Mouse (Mus musculus) CD4-positive naive resting alpha-beta T cell, adult 76 days (primary cell): ENCODE results near the gene Tm6sf2. TPM values are rescaled to one million over a fixed set of nuclear protein-coding genes. Genes with fewer than 3 reads are reported as not detected.

Experiments used
- total RNA-seq: library from RNA; stranded (reverse); gene quantifications from one replicate; pipeline ENCODE4 v1.2.4, GENCODE M21; 2023

Tm6sf2 gene
- total RNA-seq = not detected

DNA sequence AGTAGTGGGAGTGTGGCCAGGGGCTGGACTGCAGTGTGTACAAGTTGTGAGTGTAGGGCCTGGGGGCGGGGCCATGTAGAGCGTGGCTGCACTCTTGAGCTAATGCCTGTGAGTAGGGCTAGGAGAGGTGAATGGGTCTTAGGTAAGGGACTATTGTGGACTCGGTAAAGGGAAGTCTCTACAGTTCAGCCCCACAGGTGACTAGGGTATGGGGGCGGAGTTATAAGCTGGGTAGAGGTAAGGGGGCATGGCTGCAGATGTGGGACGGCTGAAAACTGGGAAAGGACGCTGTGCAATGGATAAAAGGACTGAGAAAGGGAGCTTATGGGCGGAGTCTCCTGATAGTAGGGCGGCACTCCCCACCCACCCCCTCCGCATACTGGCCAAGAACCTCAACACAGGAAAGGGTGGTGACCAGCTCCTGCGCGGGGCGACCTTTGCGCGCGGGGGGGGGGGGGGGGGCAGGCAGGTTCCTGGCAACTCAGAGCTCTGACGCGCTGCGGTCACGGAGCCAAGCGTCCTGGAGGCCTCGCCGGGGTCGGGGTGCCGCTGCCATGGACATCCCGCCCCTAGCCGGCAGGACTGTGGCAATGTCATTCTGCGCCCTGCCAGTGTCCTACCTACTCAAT, at the start of gene Tm6sf2:
Gene Tm6sf2, plus strand, starts transcription at position 484 of the 629 bp plus-strand sequence.

DNA sequence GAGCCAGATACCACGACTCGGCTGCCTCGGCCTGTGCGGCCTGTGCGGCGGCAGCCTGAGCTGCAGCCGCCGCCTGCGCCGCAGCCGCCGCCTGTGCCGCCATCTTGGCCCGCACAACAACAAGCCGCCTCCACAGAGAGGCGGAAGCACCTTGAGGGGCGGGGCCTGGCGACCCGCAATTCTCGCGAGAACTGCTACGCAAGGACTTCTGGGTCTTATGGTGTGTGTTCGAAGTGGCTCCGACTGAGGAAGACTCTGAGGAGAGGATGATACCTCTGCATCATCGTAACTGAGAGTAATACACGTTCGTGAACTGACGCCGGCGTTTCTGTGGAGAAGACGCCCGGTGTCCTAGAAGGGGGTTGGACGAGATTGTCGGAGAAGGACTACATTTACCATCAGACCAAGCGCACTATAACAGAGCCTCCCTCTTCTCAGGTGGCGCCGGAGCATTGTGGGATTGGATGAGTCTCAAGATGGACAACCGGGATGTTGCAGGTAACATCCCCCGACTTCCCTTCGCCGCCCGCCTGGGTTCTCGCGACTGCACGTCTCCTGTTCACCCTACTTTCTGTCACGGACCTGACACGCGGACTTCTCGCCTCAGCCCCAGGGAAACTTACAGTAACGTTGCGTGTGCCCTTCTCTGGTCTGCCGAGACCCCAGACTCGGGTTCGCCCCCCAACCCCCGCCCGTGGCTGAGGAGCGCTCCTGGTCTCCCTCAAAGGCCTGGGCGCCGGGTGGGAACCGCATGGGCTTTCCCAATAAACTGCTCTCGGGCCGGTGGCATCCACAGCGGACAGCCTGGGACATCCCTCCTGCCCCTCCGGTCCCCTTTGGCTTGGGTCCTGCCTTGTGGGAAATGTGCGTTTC, 29.9 kb upstream of the Tm6sf2 start, which contains the start of the genes Mau2 and Sugp1:
Gene Mau2, minus strand, starts transcription at position 152 of the 873 bp plus-strand sequence.
Gene Sugp1, plus strand, starts transcription at position 231 of the 873 bp plus-strand sequence.

DNA sequence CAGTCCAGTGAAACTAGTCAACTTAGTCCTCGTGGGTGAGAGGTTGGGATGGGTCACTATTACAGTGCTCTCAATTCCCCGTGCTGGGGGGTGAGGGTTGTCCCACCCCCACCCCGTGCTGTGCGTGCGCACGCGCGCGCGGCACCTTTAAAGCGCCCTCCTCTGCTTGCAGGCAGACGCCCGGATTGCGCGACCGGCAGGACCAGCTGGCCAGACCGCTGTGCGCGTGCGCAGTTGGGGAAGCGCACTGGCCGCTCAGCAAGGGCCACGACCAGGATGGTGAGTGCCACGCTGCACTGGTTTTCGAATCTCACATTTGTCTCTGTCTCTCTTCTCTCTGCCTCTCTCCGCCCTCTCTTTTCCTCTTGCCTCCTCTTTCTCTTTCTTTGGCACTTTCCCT, 10.6 kb downstream of the Tm6sf2 start, which contains the start of gene Hapln4:
Gene Hapln4, plus strand, starts transcription at position 173 of the 400 bp plus-strand sequence.

DNA sequence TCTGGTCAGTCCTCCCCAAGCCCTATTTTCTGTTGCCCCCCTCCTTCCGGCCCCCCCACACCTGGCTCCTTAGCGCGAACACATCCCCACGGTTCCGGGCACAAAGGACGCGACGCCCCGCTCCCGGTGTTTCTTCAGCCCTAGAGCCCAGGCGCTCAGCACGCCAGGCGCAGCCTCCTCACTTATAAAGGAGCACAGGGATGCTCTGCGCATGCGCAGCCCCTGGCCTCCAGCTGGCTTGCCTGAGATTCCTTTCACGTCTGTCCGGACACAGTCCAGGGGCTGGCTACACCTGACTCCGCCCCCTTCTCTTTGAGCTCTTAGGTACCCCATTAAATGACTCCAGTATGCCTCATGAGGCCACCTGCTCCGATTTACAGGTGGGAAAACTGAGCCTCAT, 47.9 kb downstream of the Tm6sf2 start, which contains the start of gene Ncan:
Gene Ncan, minus strand, starts transcription at position 207 of the 400 bp plus-strand sequence.

Other genes with a start within 250 kb of the Tm6sf2 start
- 3.8 TPM for gene Pbx4, start 240.4 kb upstream of the Tm6sf2 start, total RNA-seq
- not detected for gene Cilp2, start 185.2 kb upstream of the Tm6sf2 start, total RNA-seq
- gene Tssk6, start 170.7 kb upstream of the Tm6sf2 start, total RNA-seq = 0.44 TPM
- 46.0 TPM for gene Ndufa13, start 170.4 kb upstream of the Tm6sf2 start, total RNA-seq
- gene Yjefn3, start 170.2 kb upstream of the Tm6sf2 start, total RNA-seq = 1.1 TPM
- gene Gatad2a, start 76.5 kb upstream of the Tm6sf2 start, total RNA-seq = 75.0 TPM
- gene Mau2, start 30.2 kb upstream of the Tm6sf2 start, total RNA-seq = 136 TPM
- gene Sugp1, start 30.1 kb upstream of the Tm6sf2 start, total RNA-seq = 52.8 TPM
- gene Hapln4, start 10.5 kb downstream of the Tm6sf2 start, total RNA-seq = not detected
- not detected for gene Ncan, start 47.9 kb downstream of the Tm6sf2 start, total RNA-seq
- 24.6 TPM for gene Nr2c2ap, start 58.4 kb downstream of the Tm6sf2 start, total RNA-seq
- 25.9 TPM for gene Rfxank, start 66.2 kb downstream of the Tm6sf2 start, total RNA-seq
- 55.2 TPM for gene Borcs8, start 66.6 kb downstream of the Tm6sf2 start, total RNA-seq
- gene Mef2b, start 66.8 kb downstream of the Tm6sf2 start, total RNA-seq = 3.4 TPM
- 48.1 TPM for gene Tmem161a, start 99.4 kb downstream of the Tm6sf2 start, total RNA-seq
- 9.9 TPM for gene Slc25a42, start 139.4 kb downstream of the Tm6sf2 start, total RNA-seq
- 72.7 TPM for gene Sugp2, start 161.3 kb downstream of the Tm6sf2 start, total RNA-seq
- gene Armc6, start 161.5 kb downstream of the Tm6sf2 start, total RNA-seq = 6.4 TPM
- 6.3 TPM for gene Homer3, start 209.9 kb downstream of the Tm6sf2 start, total RNA-seq
- 81.1 TPM for gene Ddx49, start 229.6 kb downstream of the Tm6sf2 start, total RNA-seq
- 115 TPM for gene Cope, start 229.6 kb downstream of the Tm6sf2 start, total RNA-seq
- gene Cers1, start 242.9 kb downstream of the Tm6sf2 start, total RNA-seq = not detected